Comparison of ENCODE assay signal across 27 mouse cellular contexts in the genomic region with DNA sequence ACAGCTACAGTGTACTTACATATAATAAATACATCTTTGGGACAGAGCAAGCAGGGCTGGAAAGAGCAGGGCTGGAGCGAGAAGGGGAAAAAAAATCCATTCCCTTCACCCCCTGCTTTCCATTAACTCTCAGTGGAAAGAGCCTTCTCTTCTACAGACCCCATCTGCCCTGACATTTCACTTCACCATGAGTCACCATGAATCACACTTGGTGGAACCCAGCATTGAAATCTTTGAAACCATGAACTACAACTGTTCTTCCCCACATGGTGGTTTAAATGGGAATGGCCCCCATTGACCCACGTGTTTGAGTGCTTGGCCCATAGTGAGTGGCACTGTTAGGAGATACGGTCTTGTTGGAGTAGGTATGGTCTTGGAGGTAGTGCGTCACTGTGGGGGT. TPM values are rescaled to one million over a fixed set of nuclear protein-coding genes. Genes with fewer than 3 reads are reported as not detected.
A peak's percentile ranks its signal among the peaks of the same experiment; 100 is the strongest.
DNase-seq lines count a peak whose midpoint lies in the region; ATAC-seq and TF ChIP-seq lines count a peak whose summit lies in the region.
"Had no signal": no experiment of that assay in that cellular context is flagged by ENCODE, and none has a peak within 500 bp of the region (broad histone marks: within the 10 kb centered on the region; RNA-seq: fewer than 3 reads in every experiment).

No protein-coding gene starts in this region.

- H3K36me3 ChIP-seq in liver, embryonic 15.5 days (replicated peaks): no peaks in the 10 kb centered on the region
- H3K36me3 ChIP-seq in liver, postnatal 0 days (replicated peaks; ENCODE audit: insufficient read depth, low read length): no peaks in the 10 kb centered on the region
- H3K36me3 ChIP-seq in C2C12 (ENCODE audit: control insufficient read depth, insufficient read depth): no peaks in the 10 kb centered on the region
- no peaks in the 10 kb centered on the region for H3K36me3 ChIP-seq in heart, embryonic 11.5 days (ENCODE audit: control insufficient read depth, insufficient read depth, low read length)
- H3K36me3 ChIP-seq: embryonic facial prominence, embryonic 10.5 days; embryonic facial prominence, embryonic 12.5 days; forebrain, embryonic 15.5 days had no signal

- no peak overlapping the region for H3K4me3 ChIP-seq in liver, embryonic 15.5 days (replicated peaks)
- H3K4me3 ChIP-seq in liver, postnatal 0 days (ENCODE audit: low read depth, low read length): no peak overlapping the region
- no peak overlapping the region for H3K4me3 ChIP-seq in C2C12 (ENCODE audit: insufficient read depth, poor library complexity, severe bottlenecking)
- H3K4me3 ChIP-seq in heart, embryonic 11.5 days (ENCODE audit: low read depth, low read length): no peak overlapping the region
- H3K4me3 ChIP-seq: embryonic facial prominence, embryonic 10.5 days; embryonic facial prominence, embryonic 12.5 days; forebrain, embryonic 13.5 days; forebrain, embryonic 15.5 days had no signal

- TF ChIP-seq EP300 in liver, postnatal 0 days (IDR thresholded peaks at IDR 0.05; ENCODE audit: low read depth): no peak

- no peaks in the 10 kb centered on the region for H3K79me2 ChIP-seq in C2C12 (ENCODE audit: control insufficient read depth, insufficient read depth)

- no peak overlapping the region for H3K4me2 ChIP-seq in liver, embryonic 15.5 days
- H3K4me2 ChIP-seq in liver, postnatal 0 days (ENCODE audit: low read depth, low read length): no peak overlapping the region
- no peak overlapping the region for H3K4me2 ChIP-seq in heart, embryonic 11.5 days
- H3K4me2 ChIP-seq: embryonic facial prominence, embryonic 12.5 days; forebrain, embryonic 13.5 days; forebrain, embryonic 15.5 days had no signal

- no peak for TF ChIP-seq CTCF in liver, postnatal 0 days (IDR thresholded peaks at IDR 0.05; ENCODE audit: low read depth)
- no peak for TF ChIP-seq CTCF in C2C12 (IDR thresholded peaks at IDR 0.05; ENCODE audit: control insufficient read depth, insufficient read depth, insufficient read length)

- peaks cover 16% of the 10 kb centered on the region for H3K27me3 ChIP-seq in liver, embryonic 15.5 days
- H3K27me3 ChIP-seq in liver, postnatal 0 days (ENCODE audit: insufficient read depth, low read length): no peaks in the 10 kb centered on the region
- no peaks in the 10 kb centered on the region for H3K27me3 ChIP-seq in C2C12 (ENCODE audit: control insufficient read depth, insufficient read depth, insufficient read length)
- no peaks in the 10 kb centered on the region for H3K27me3 ChIP-seq in heart, embryonic 11.5 days (ENCODE audit: control insufficient read depth, insufficient read depth, low read length)
- H3K27me3 ChIP-seq: Patski had no signal

- peak; percentile 21 for DNase-seq in adrenal gland, adult 2 months
- no peak for DNase-seq in adrenal gland, postnatal 14 days
- no peak for DNase-seq in liver, postnatal 0 days
- DNase-seq in heart, adult 18-20 months: no peak
- DNase-seq: adrenal gland, postnatal 10 days; adrenal gland, postnatal 36 days; B cell, adult 2 months; cerebellum, adult 11-12 months; cerebellum, adult 2 months; cerebellum, adult 9-10 months; cerebellum, postnatal 10 days; cerebellum, postnatal 25 days; forebrain, postnatal 0 days had no signal

- ATAC-seq in liver, embryonic 15.5 days (ENCODE audit: insufficient read depth): no peak
- no peak for ATAC-seq in liver, postnatal 0 days
- ATAC-seq in heart, embryonic 11.5 days (replicated peaks; ENCODE audit: insufficient number of reproducible peaks, low FRiP score, low TSS enrichment): no peak
- ATAC-seq: activated CD4-positive, CD25-positive, alpha-beta regulatory T cell, adult 4 months; forebrain, embryonic 13.5 days; forebrain, embryonic 15.5 days; forebrain, postnatal 0 days; Patski had no signal

- no peaks in the 10 kb centered on the region for H3K9me3 ChIP-seq in liver, embryonic 15.5 days (replicated peaks)
- H3K9me3 ChIP-seq in liver, postnatal 0 days (ENCODE audit: low read length): no peaks in the 10 kb centered on the region
- H3K9me3 ChIP-seq in heart, embryonic 11.5 days (replicated peaks; ENCODE audit: control insufficient read depth, low read length): no peaks in the 10 kb centered on the region
- H3K9me3 ChIP-seq: embryonic facial prominence, embryonic 10.5 days; embryonic facial prominence, embryonic 12.5 days; forebrain, embryonic 13.5 days; forebrain, embryonic 15.5 days had no signal

- no peak overlapping the region for H3ac ChIP-seq in C2C12 (ENCODE audit: control insufficient read depth, insufficient read length, low read depth)

- 0 out of 2 replicates have a peak overlapping the region, but pooled peaks have one; percentile 88 for H3K27ac ChIP-seq in liver, embryonic 15.5 days (replicated peaks)
- H3K27ac ChIP-seq in liver, postnatal 0 days (ENCODE audit: low read depth): no peak overlapping the region
- no peak overlapping the region for H3K27ac ChIP-seq in heart, embryonic 11.5 days (ENCODE audit: low read depth, low read length)
- H3K27ac ChIP-seq: embryonic facial prominence, embryonic 10.5 days; embryonic facial prominence, embryonic 12.5 days; forebrain, embryonic 13.5 days; forebrain, embryonic 15.5 days had no signal

- H3K79me3 ChIP-seq in C2C12 (ENCODE audit: low read depth): no peaks in the 10 kb centered on the region

- peaks cover 75% of the 10 kb centered on the region for H3K4me1 ChIP-seq in liver, embryonic 15.5 days (replicated peaks)
- peaks cover 45% of the 10 kb centered on the region for H3K4me1 ChIP-seq in liver, postnatal 0 days (ENCODE audit: insufficient read depth)
- H3K4me1 ChIP-seq in heart, embryonic 11.5 days (ENCODE audit: control insufficient read depth, insufficient read depth, low read length): peaks cover 7% of the 10 kb centered on the region

- H3K9ac ChIP-seq in liver, embryonic 15.5 days: no peak overlapping the region
- no peak overlapping the region for H3K9ac ChIP-seq in liver, postnatal 0 days (replicated peaks)
- no peak overlapping the region for H3K9ac ChIP-seq in heart, embryonic 11.5 days (ENCODE audit: low read depth, low read length)
- H3K9ac ChIP-seq: embryonic facial prominence, embryonic 12.5 days; forebrain, embryonic 13.5 days; forebrain, embryonic 15.5 days; forebrain, postnatal 0 days had no signal

- whole genome bisulfite sequencing in liver, embryonic 15.5 days (ENCODE audit: insufficient replicate concordance): 90% methylated on average over 4 of the region's 4 CpGs
- WGBS in liver, postnatal 0 days (ENCODE audit: insufficient replicate concordance): 85% methylated on average over 4 of the region's 4 CpGs
- 88% methylated on average over 4 of the region's 4 CpGs for WGBS in heart, embryonic 11.5 days (ENCODE audit: insufficient replicate concordance)

TF ChIP-seq in C2C12, 6 proteins besides CTCF, POLR2A, EP300 and RAD21:
- peak; percentile 31 for TF ChIP-seq MYOD1 (IDR thresholded peaks at IDR 0.05; ENCODE audit: control insufficient read depth, insufficient read length, low read depth)
- TF ChIP-seq CEBPB (IDR thresholded peaks at IDR 0.05; ENCODE audit: low read depth): no peak
- no peak for TF ChIP-seq MAX (IDR thresholded peaks at IDR 0.05)
- peak; percentile 69 for TF ChIP-seq FOSL1 (IDR thresholded peaks at IDR 0.05; ENCODE audit: insufficient read depth, low read length, poor library complexity, severe bottlenecking)
- TF ChIP-seq USF1 (IDR thresholded peaks at IDR 0.05; ENCODE audit: low read depth): peak; percentile 50

RNA-seq across cellular contexts. Expression of a gene that starts 2.3 kb away (rescaled TPM):
- 10 to 100 TPM; 39.5 to 46.4 TPM for total RNA-seq in adrenal gland, adult 2 months (2021)
- polyA plus RNA-seq in adrenal gland, adult 2 months (2012; rRNA removed): 102 and 112 TPM in 2 replicates
- 33.9 and 35.7 TPM in 2 replicates for total RNA-seq in adrenal gland, postnatal 14 days (2021)
- polyA plus RNA-seq in liver, embryonic 15.5 days (2015; fragmentation: Nextera tagmentation; extraction: Ambion mirVana): 81.4 and 95.3 TPM in 2 replicates
- 56.4 and 57.4 TPM in 2 replicates for polyA plus RNA-seq in liver, postnatal 0 days (2015; fragmentation: Nextera tagmentation; extraction: Ambion mirVana)
- polyA plus RNA-seq in C2C12 (2012; fragmentation: generic; extraction: Trizol): 60.3 TPM
- 65.0 and 106 TPM in 2 replicates for polyA plus RNA-seq in heart, embryonic 11.5 days (2014; fragmentation: Nextera tagmentation; extraction: Ambion mirVana)
- 10 to 100 TPM; 13.9 to 14.0 TPM for total RNA-seq in heart, adult 18-20 months (2021)

RNA-seq across cellular contexts. Expression of a gene that starts 4.1 kb away (rescaled TPM):
- under 1 TPM in 1 of 2 experiments, not detected in 1; 0.17 TPM for total RNA-seq in adrenal gland, adult 2 months (2021)
- polyA plus RNA-seq in adrenal gland, adult 2 months (2012; rRNA removed): 0.16 and 0.17 TPM in 2 replicates
- 0.08 TPM in 1 of 2 replicates, not detected in the other for total RNA-seq in adrenal gland, postnatal 14 days (2021)
- polyA plus RNA-seq in liver, embryonic 15.5 days (2015; fragmentation: Nextera tagmentation; extraction: Ambion mirVana): not detected in 2 replicates
- not detected in 2 replicates for polyA plus RNA-seq in liver, postnatal 0 days (2015; fragmentation: Nextera tagmentation; extraction: Ambion mirVana)
- 0.06 TPM for polyA plus RNA-seq in C2C12 (2012; fragmentation: generic; extraction: Trizol)
- 0.04 TPM in 1 of 2 replicates, not detected in the other for polyA plus RNA-seq in heart, embryonic 11.5 days (2014; fragmentation: Nextera tagmentation; extraction: Ambion mirVana)
- under 1 TPM in 1 of 2 experiments, not detected in 1; 0.08 TPM for total RNA-seq in heart, adult 18-20 months (2021)
- total RNA-seq: forebrain, postnatal 0 days had no signal
- polyA plus RNA-seq: activated CD4-positive, CD25-positive, alpha-beta regulatory T cell, adult 4 months; embryonic facial prominence, embryonic 14.5 days; forebrain, embryonic 11.5 days; forebrain, embryonic 13.5 days; forebrain, embryonic 15.5 days; forebrain, postnatal 0 days; Patski had no signal

RNA-seq across cellular contexts. Expression of a gene that starts 40.4 kb away (rescaled TPM):
- not detected for total RNA-seq in adrenal gland, adult 2 months (2021)
- polyA plus RNA-seq in adrenal gland, adult 2 months (2012; rRNA removed): 0.39 TPM in 1 of 2 replicates, not detected in the other
- not detected in 2 replicates for total RNA-seq in adrenal gland, postnatal 14 days (2021)
- polyA plus RNA-seq in liver, embryonic 15.5 days (2015; fragmentation: Nextera tagmentation; extraction: Ambion mirVana): not detected in 2 replicates
- not detected in 2 replicates for polyA plus RNA-seq in liver, postnatal 0 days (2015; fragmentation: Nextera tagmentation; extraction: Ambion mirVana)
- not detected for polyA plus RNA-seq in C2C12 (2012; fragmentation: generic; extraction: Trizol)
- 0.44 TPM in 1 of 2 replicates, not detected in the other for polyA plus RNA-seq in heart, embryonic 11.5 days (2014; fragmentation: Nextera tagmentation; extraction: Ambion mirVana)
- not detected for total RNA-seq in heart, adult 18-20 months (2021)
- total RNA-seq: adrenal gland, adult 18-20 months; adrenal gland, postnatal 10 days; adrenal gland, postnatal 36 days; ES-E14; forebrain, postnatal 0 days; MEL had no signal
- polyA plus RNA-seq: activated CD4-positive, CD25-positive, alpha-beta regulatory T cell, adult 4 months; cerebellum, adult 2 months; forebrain, embryonic 11.5 days; forebrain, embryonic 13.5 days; forebrain, embryonic 15.5 days; Patski had no signal

RNA-seq across cellular contexts. Expression of a gene that starts 42.3 kb away (rescaled TPM):
- total RNA-seq in adrenal gland, adult 2 months (2021): 1 to 10 TPM in 1 of 2 experiments, under 1 TPM in 1; 0.17 to 1.2 TPM
- 0.15 and 0.40 TPM in 2 replicates for polyA plus RNA-seq in adrenal gland, adult 2 months (2012; rRNA removed)
- 0.26 and 0.30 TPM in 2 replicates for total RNA-seq in adrenal gland, postnatal 14 days (2021)
- polyA plus RNA-seq in liver, embryonic 15.5 days (2015; fragmentation: Nextera tagmentation; extraction: Ambion mirVana): 0.36 and 0.52 TPM in 2 replicates
- 0.37 TPM in 1 of 2 replicates, not detected in the other for polyA plus RNA-seq in liver, postnatal 0 days (2015; fragmentation: Nextera tagmentation; extraction: Ambion mirVana)
- polyA plus RNA-seq in C2C12 (2012; fragmentation: generic; extraction: Trizol): 0.23 TPM
- 0.69 and 0.79 TPM in 2 replicates for polyA plus RNA-seq in heart, embryonic 11.5 days (2014; fragmentation: Nextera tagmentation; extraction: Ambion mirVana)
- 10 to 100 TPM; 16.4 to 18.1 TPM for total RNA-seq in heart, adult 18-20 months (2021)
- total RNA-seq: MEL had no signal
- polyA plus RNA-seq: forebrain, embryonic 13.5 days; Patski had no signal
